Mouse (Mus musculus): ENCODE measurements at regions not wholly inside any gene's neighbourhood (a gene's known extent, or its start where the extent isn't known, plus 50 kb on each side); places are given as distances from the start of the nearest gene placed in this dataset.

DNA sequence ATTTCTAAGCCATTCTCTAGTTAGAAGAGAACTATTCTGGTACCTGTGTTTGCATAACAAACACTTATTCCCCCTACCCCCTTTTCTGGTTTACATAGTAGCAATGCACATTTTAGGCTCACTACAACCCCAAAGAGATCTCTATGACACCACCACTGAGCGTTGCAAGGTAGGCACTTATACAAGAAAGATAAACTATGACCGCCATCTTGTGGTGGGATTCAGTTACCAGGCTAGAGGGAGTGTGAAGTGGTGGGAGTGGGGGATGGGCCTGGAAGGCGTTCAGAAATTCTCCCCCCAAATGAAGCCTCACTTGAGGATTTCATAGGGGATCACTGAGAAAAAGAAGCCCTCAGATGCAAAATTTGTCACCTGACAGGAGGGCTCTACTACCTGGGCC is 64.4 kb upstream of the Fst start:
- peak; percentile 12 for DNase-seq (ENCODE audit: low read depth, low spot score)

GRCm38 (mm10) chr13:114526856-114527255 is 68.1 kb upstream of the Fst start:
- no peak for DNase-seq (ENCODE audit: low read depth, low spot score)

- DNase-seq (ENCODE audit: low read depth, low spot score) = no peak
These were observed 71.5 kb upstream of the Fst start for GRCm38 (mm10) chr13:114530171-114530774.

DNA sequence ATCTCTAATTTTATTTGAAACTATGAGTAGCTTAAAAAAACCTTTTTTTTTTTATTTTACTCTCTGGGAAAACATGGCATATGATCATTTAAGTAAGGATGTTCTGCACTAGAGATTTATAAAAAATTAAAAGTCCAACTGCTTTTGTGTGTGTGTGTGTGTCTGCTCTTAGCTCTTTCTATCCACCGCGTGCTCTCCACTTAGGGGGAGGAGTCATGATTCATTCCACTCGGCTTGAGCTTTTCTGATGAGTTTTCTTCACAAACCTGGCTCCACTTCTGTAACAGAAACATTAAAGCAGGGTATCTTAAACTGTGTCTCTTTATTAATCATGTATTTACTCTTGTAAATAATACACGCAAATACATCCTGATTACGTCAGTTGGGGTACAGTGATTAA is 73.0 kb upstream of the Fst start:
- no peak for DNase-seq (ENCODE audit: low read depth, low spot score)

- no peak for DNase-seq (ENCODE audit: low read depth, low spot score)
These were observed 73.8 kb upstream of the Fst start for GRCm38 (mm10) chr13:114532393-114533097.

- no peak for DNase-seq (ENCODE audit: low read depth, low spot score)
These were observed 75.8 kb upstream of the Fst start for GRCm38 (mm10) chr13:114534591-114534990.

GRCm38 (mm10) chr13:114535721-114536120 is 77.0 kb upstream of the Fst start:
- DNase-seq (ENCODE audit: low read depth, low spot score) = no peak

DNA sequence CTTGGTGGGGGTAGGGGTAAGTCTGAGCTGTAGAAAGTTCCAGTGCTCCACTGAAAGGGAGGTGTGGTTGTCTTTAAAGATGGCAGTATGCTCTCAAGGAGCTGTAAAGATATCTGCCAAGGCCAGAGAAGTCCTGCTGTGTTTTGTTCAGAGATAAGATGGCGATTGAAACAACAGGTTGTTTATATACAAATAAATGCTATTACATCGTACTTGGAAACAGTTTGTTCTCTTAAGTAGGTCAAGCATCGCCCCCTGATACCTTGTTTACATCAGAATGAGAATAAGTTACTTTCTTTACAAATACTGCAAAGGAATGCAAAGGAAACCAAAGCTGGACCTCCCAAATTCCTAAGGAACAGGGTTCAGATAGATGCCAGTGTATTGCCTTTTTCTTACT is 113.0 kb upstream of the Fst start:
- DNase-seq (ENCODE audit: low read depth, low spot score) = no peak

DNA sequence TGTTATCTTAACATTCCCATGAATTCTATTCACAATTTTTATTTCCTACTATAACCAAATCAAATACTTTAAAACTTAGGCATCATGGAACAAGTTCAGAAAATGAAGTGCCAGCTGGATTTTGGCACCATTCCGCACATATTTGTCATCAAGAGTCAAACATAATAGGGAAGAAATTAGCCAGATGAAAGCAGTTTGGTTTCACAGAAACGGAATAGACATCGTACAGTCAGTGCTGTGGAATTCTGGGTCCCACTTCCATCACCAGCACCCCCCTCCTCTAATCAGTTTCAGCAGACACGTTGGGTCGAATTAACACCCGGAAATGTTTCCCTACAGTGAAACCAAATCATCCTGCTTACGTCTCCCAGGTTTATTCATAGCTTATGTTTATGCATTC is 125.8 kb upstream of the Fst start:
- DNase-seq (ENCODE audit: low read depth, low spot score) = peak; percentile 20

DNA sequence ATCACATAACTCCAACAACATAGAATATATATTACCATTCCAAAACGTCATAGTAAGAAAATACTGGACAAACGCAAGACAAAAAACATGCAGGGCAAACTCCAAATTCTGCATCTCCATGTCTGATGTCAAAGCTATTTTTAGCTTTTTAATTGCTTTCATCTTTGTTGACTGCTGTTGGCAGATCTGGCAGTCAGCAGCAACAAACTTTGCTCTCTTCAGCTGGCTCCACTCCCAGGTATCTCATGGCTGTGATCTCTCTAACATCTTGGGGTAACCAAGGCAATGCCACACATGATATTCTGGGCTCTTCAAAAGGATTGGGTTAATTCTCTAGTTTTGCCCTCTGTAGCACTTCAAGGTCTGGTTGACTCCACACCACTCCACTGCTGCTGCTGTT is 128.9 kb upstream of the Fst start:
- DNase-seq (ENCODE audit: low read depth, low spot score) = no peak

DNA sequence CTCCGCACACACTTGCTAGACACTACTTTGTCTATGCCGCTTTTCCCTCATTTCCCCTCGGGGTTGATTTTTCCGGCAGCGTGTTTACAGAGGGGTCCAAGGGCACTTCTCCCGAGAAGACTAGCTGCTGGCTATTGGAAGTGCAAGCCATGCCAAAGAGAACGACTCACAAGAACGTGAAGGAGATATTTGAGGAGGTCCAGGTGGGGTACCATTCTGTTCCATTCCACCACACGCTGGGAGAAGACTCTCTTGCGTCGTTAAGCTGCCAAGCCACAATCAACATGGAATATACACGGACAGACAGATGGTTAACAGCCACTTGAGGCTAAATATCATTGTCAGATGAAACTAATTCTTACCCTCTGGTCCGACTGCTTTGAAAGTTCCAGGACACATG is 144.6 kb upstream of the Fst start:
- DNase-seq (ENCODE audit: low read depth, low spot score) = no peak

DNA sequence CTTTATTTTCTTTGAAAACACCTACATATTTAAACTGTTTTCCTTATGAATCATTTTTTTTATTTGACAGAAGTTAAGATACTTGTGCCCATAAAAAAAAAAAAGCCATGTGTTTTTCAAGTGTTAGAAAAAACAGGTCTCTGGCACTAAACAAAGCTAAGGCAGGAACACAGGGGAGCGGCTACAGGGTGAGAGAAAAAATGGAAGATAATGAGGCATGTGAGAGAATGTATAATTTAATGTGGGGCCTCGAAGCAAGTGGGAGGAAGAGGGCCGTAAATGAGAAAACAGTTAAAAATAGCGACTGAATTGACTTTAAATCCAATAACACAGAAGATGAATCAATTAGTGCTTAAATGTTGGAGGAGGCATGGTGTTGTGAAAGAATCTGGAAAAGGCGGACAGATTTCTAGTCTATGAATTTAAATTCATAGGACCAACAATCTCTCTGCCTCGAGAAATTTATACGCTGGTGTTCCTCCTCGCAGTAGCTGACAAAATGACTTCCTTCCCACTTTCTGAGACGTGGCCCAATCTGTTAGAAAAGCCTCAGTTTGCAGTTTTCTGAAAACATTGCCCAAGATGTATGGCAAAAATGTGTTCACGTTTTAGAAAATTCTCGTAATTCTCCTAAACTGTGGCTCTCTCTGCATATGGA is 145.4 kb upstream of the Fst start:
- peak; percentile 42 for DNase-seq (ENCODE audit: low read depth, low spot score)

DNA sequence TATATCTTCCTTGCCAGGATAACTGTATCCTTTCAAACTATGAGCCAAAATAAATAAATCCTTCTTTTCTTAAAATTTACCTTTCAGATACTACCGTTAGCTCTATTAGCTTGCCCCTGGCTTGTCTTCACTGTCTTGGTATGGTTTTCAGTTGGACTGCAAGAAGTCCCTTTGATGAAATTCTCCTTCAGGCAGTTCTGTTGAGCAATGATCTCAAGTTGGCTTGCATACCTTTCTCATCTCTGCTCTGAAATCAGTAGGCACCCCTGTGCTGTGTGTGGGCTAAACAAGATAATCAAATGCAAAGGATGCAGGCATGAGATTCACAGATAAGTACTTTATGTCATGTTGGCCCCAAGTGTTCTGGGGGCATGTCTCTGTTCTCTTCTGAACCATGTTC is 155.2 kb upstream of the Fst start:
- DNase-seq (ENCODE audit: low read depth, low spot score) = no peak

DNA sequence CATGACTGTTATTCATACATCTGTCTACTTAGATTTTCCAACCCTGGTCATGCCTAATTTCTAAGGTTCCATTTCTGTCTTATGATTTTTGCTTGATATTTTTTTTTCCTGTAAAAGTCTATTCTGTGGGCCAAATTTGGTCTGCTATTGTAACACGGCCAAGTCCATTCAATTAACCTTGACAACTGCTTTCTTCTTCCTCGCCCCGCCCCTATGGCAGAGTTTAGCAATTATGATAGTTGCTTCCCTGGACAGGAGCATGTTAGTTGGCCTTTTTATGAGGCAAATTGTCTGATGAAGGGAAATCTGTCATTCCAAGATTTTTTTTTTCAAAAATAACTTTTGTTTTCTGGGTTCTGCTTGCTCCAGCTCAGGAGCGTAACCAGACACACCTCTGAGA is 160.7 kb upstream of the Fst start:
- no peak for DNase-seq (ENCODE audit: low read depth, low spot score)

- DNase-seq (ENCODE audit: low read depth, low spot score) = peak; percentile 12
These were observed 178.0 kb upstream of the Fst start for GRCm38 (mm10) chr13:114636731-114637130.

DNA sequence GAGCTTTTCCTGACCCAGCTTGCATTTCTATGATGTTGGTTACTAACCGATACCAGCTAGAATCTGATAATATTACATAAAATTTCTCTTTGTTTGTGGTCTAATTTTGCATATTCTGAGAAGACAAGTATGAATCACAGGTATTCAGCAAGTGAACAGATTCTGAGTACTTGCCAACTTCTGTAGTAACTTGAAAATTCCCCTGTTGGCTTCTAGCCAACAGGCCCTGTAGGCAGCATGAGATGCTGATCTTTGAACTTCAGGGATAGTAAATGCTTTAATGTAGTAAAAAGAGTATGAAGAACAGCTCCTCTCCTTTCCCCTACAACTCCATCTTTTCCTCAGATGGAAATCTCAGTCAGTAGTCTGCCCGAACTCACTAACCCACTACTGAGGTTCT is 178.5 kb upstream of the Mocs2 start:
- DNase-seq (ENCODE audit: low read depth, low spot score) = no peak

DNA sequence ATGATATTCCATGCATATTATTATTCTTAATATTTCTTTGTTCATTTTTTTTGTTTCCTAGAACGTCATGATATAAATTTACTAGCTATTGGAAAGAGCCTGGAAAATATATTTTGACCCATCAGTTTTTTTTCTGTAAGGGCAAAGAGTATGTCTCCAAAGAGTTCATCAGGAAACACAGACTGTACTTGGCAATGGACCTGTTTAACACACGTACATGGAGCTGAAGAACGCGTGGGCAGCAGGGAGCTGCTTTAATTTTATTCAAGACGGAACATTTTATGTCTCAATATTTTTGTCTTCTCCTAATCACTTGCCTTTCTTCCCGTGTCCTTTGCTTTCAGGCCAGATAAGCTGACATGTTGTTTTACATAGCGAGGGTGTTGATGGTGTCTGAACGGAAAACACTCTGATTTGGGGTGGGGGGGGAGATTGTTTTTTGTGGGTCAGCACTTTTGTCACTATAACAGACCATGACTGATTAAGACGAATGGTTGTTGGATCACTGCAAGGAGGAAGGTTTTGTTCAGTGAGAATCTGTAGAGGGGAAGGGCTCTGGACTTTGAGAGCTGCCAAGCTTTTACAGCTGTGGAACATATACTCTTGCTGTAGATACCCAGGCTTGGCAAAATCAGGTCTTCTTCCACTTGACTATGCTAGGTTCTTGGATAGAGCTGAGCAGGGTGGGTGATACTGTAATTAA is 176.2 kb upstream of the Mocs2 start:
- no peak for DNase-seq (ENCODE audit: low read depth, low spot score)

DNA sequence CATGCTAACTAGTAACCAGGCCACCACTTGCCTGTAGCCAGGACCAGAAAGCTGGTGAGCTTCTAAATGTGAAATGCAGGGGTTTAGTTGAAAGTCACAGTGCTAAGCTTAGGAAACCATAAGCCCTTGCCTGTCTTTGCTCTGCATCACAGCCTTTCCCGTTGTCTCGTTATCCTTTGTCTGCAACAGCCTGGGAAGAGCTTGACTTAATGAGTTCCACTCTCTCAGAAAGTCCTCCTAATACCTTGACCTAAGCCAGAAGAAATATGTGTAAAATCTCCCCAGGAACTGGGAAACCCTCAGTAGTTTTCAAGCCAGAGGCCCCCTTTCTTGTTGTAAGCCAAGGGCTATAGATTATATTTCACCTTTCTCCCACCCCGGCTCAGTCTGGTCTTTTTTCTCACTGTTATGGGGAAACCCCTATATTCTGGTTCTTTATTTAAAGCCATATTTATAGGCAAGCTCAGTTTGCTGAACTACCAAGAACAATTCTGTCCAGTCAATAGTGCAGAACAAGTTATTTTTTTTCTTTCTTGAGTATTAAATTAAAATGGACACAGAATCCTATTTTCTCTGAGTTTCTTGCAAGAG is 175.0 kb upstream of the Mocs2 start:
- DNase-seq (ENCODE audit: low read depth, low spot score) = no peak

GRCm38 (mm10) chr13:114643521-114643920 is 174.5 kb upstream of the Mocs2 start:
- no peak for DNase-seq (ENCODE audit: low read depth, low spot score)

- DNase-seq (ENCODE audit: low read depth, low spot score) = no peak
These were observed 163.8 kb upstream of the Mocs2 start for GRCm38 (mm10) chr13:114654267-114654666.

- DNase-seq (ENCODE audit: low read depth, low spot score) = peak; percentile 22
These were observed 163.0 kb upstream of the Mocs2 start for GRCm38 (mm10) chr13:114654953-114655586.

DNA sequence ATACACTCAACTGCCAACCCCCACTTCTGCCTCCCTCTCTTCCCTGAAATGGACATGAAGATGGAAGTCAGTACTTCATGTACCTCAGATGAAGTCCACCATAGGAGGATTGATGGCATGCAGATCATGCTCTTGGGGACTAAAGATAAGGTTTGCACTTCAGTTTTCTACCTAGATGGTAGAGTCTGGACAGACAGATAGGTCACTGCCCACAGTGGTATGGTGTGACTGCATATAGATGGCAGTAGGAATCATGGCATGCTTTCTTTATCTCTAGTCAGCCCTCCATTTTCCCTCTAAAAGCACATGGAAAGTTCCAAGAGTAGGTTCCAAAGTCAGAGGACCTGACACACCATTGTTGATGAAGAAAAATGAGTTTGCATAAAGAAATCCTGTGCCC is 145.6 kb upstream of the Mocs2 start:
- no peak for DNase-seq (ENCODE audit: low read depth, low spot score)
